Mouse (Mus musculus) stomach, embryonic 14.5 days (tissue): ENCODE results near the gene Olfr1392. TPM values are rescaled to one million over a fixed set of nuclear protein-coding genes. Genes with fewer than 3 reads are reported as not detected.

Experiments
- polyA plus RNA-seq: library from polyadenylated mRNA; unstranded; fragments of >200 nt; fragmentation: Nextera tagmentation; extraction: Ambion mirVana; gene quantifications from 2 replicates; pipeline ENCODE4 v1.2.1, GENCODE M21; 2014

The Olfr1392 gene
- polyA plus RNA-seq, 1 experiment from 2014 or later: 0.13 TPM

Other genes with a start within 250 kb of the Olfr1392 start
- 0.81 and 1.2 TPM in 2 replicates for gene 9930111J21Rik2, start 234.0 kb upstream of the Olfr1392 start, polyA plus RNA-seq
- gene Tgtp2, start 221.1 kb upstream of the Olfr1392 start, polyA plus RNA-seq: 0.10 TPM in 1 of 2 replicates, not detected in the other
- gene Ifi47, start 208.7 kb upstream of the Olfr1392 start, polyA plus RNA-seq: 1.6 and 2.2 TPM in 2 replicates
- 0.08 TPM in 1 of 2 replicates, not detected in the other for gene Olfr1396, start 170.4 kb upstream of the Olfr1392 start, polyA plus RNA-seq
- not detected in 2 replicates for gene Olfr1395, start 143.0 kb upstream of the Olfr1392 start, polyA plus RNA-seq
- not detected in 2 replicates for gene Olfr1394, start 130.9 kb upstream of the Olfr1392 start, polyA plus RNA-seq
- gene Btnl9, start 98.1 kb upstream of the Olfr1392 start, polyA plus RNA-seq: 2.4 TPM in 2 replicates
- 42.1 and 47.6 TPM in 2 replicates for gene Zfp62, start 82.0 kb upstream of the Olfr1392 start, polyA plus RNA-seq
- gene Mgat1, start 41.1 kb upstream of the Olfr1392 start, polyA plus RNA-seq: 55.0 and 62.5 TPM in 2 replicates
- gene Olfr1393, start 7.0 kb upstream of the Olfr1392 start, polyA plus RNA-seq: 0.28 TPM in 1 of 2 replicates, not detected in the other
- gene Olfr10, start 19.5 kb downstream of the Olfr1392 start, polyA plus RNA-seq: not detected in 2 replicates
- gene Olfr1391, start 37.5 kb downstream of the Olfr1392 start, polyA plus RNA-seq: not detected in 2 replicates
- gene Olfr1390, start 49.9 kb downstream of the Olfr1392 start, polyA plus RNA-seq: not detected in 2 replicates
- not detected in 2 replicates for gene Olfr1389, start 137.8 kb downstream of the Olfr1392 start, polyA plus RNA-seq
- gene Olfr1388, start 151.3 kb downstream of the Olfr1392 start, polyA plus RNA-seq: 0.20 and 0.29 TPM in 2 replicates
- not detected in 2 replicates for gene Olfr1387, start 170.1 kb downstream of the Olfr1392 start, polyA plus RNA-seq
- gene Olfr1386, start 179.8 kb downstream of the Olfr1392 start, polyA plus RNA-seq: not detected in 2 replicates
- not detected in 2 replicates for gene Olfr1385, start 203.8 kb downstream of the Olfr1392 start, polyA plus RNA-seq
- gene Olfr1384, start 221.4 kb downstream of the Olfr1392 start, polyA plus RNA-seq: not detected in 2 replicates
- gene Olfr1383, start 234.4 kb downstream of the Olfr1392 start, polyA plus RNA-seq: not detected in 2 replicates
- not detected in 2 replicates for gene Olfr1382, start 243.0 kb downstream of the Olfr1392 start, polyA plus RNA-seq